Mouse (Mus musculus): ENCODE measurements around the gene Stk40. TPM values are rescaled to one million over a fixed set of nuclear protein-coding genes. Genes with fewer than 3 reads are reported as not detected.
"Not testable (repeated sequence)": the region's sequence is repeated elsewhere in the genome, so short reads cannot be mapped to it uniquely, and the experiment has no call there.

The Stk40 gene
- polyA plus RNA-seq (2012; rRNA removed): 31.3 and 34.3 TPM in 2 replicates

DNA sequence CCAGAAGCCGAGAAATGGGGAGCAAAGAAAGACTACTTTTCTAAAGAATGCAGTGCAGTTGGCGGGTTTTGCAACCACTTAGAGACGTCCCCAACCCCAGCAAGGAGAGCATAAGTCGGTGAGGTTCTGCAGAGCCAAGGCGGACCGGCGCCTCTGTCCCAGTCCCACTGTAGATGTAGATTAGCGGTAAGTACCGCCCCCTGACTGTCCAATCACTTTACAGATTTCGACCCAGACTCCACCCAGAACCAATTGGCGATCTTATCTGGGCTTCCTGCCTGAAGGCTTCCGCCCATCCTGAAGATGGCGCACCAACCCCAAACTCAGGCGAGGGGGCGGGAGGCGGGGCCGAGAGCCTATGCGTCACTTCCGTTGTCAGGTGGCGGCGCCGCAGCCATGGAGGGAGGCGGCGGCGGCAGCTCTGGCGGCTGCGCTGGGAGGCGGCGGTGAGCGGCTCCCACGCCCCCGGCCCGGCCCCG is at the start of gene Stk40:
TSS of gene Stk40 (plus strand) at position 368 of the 479 bp plus-strand sequence.
- DNase-seq (ENCODE audit: low read depth): peak; percentile 82

DNA sequence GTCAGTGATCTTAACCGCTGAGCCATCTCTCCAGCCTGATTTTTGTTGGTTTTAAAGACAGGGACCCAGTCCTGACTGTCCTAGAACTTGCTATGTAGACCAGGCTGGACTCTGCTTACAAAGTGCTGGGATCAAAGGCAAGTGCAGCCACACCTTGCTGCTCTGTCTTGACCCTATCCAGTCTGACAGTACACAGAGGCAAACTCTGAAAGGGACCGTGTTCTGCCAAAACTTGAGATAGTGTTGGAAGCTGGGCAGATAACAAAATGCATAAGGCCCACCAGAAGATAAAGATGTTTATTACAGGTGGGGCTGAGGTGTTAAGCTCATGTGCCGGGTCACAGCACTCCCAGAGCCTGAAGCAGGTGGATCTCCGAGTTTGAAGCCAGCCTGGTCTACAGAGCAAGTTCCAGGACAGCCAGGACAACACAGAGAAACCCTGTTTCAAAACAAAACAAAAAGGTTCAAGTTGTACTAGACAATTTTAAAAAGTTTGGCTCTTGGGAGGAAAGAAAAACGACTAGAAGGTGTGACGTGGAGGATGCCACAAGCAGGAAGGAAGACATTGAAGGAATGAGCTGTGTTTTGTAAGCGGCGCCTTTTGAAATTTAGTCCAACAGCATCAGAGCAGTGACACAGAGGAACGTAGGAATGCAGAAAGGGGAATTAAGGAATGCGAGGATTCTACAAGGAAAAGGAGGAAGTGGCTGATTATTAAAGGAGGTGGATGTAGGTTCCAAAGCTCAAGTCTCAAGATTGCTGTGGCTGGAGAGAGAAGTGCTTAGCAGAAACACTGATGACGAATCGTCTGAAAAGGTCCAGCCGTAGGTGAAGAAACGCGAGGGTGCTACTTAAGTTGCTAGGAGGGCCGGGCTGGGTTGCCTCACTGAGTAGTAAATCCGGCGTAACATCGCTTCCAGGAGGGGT is 46.3 kb upstream of the Stk40 start:
- no peak for DNase-seq (ENCODE audit: low read depth)

DNA sequence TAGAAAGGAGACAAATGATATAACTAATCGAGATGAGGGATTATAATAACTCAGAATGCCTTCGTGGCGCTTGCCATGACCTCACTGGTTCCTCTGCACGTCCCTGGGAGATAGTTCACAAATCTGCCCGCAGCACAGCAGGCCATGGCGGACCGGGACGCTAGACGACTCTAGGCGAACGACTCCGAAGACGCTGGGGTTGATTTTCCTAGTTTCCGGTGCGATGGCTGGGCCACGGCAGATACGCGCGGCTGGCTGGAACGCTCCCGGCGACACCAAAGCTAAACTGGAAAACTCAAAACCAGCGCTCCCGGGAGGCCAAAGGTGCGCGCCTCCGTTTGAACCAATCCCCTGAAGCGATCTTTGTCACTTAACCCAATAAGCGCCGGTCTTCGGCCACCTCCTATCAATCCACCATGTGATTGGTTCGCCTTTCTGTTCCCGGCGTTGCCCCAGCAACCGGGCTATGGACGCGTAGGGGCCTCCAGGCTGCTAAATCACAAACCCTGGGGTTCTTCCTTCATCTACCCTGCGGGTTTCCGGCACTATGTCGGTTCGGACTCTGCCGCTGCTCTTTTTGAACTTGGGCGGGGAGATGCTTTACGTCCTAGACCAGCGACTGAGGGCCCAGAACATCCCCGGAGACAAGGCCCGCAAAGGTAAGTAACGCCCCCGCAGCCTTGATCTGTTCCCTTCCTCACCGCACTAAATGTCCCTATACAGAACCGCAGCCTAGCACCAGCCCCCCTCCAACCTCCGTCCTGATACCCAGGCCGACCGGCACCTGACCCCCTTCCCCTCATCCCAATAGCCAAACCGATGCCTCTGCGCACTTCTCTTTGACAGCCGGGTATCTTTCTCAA is 45.4 kb upstream of the Stk40 start, which contains the start of gene Oscp1:
TSS of gene Oscp1 (plus strand) at position 432 of the 863 bp plus-strand sequence.
- DNase-seq (ENCODE audit: low read depth): no peak

DNA sequence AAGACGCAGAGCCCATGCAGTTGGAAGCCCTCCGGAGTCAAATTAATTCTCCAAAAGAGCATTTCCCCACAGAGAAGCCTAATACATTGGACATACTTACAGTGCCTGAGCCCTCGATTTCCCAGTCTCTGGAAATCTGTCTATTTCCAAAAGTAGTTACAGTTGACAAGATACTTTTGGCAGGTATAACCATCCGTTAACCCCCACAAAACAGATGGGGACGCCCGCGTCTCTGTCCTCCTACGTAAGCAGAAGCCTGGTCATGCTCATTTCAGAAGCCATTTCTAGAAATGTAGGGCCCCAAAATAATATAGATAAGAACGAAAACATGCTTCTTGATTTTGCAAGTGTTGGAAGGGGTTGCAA is 44.8 kb upstream of the Stk40 start:
- DNase-seq (ENCODE audit: low read depth): no peak

DNA sequence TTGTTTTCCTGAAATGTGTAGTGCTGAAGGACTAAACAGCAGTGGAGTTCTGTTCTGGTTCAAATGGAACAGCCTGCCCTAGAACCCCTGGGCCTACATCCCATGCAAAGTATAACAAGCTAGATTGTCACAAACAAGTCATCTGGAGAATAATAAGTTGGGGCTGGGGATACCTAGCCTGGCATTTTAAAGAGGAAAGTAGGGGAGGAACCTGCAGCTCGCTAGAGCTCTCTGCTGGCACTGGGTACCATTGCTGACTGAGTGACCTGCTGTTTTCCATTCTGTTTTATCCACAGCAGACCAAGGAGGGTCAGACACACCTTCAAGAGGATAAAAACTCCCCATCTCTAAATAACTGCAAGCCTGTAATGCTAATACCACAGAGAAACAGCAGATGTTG is 40.9 kb upstream of the Stk40 start:
- DNase-seq (ENCODE audit: low read depth): no peak

DNA sequence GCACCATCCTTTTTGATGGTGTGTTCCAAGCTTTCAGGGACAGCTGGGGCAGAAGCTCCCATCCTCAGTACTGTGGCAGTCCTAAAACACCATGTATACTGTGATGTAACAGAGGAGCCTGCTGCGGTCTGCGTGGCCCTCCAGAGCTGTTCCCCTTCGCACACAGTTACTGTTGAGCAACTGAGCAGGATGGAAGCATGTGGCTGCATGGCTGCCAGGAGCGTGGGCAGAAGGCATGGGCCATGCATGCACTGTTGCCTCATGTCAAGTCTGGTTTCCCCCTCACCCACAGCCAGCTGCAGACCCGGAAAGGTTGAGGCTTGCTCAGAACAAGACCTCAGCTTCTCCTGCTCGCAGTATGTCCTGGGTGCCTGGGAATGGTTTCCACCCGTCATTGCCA is 38.5 kb upstream of the Stk40 start:
- DNase-seq (ENCODE audit: low read depth): no peak

DNA sequence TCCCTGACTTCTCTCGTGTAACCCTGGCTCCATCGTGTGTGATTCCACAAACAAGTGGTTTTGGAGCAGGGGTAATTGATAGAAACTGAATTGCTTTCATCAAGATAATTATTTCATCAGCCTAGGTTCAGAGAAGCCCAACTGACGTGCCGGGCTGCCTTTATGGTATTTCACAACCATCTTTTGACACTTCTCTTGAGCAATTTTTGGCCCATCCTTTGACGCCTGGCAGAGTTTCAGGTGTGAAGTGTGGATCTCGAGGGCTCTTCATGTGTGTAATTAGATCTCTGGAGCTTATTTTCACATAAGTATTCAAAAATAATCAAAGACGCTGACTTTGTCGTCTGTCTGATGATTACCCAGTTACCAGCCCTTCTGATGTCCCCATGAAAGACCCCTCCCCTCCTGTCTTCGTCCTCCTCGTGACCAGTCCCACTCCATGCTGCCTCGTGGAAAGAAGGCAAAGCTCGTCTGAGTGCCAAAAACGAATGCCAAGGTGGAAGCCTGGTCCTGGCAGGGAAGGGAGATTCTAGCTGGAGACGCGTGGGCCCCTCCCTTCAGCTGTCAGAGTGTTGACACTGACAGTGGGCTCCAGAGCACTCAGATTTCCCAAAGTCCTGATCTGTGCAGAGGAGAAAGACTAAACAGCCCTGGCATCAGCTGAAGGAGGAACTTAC is 36.2 kb upstream of the Stk40 start:
- DNase-seq (ENCODE audit: low read depth): peak; percentile 93

DNA sequence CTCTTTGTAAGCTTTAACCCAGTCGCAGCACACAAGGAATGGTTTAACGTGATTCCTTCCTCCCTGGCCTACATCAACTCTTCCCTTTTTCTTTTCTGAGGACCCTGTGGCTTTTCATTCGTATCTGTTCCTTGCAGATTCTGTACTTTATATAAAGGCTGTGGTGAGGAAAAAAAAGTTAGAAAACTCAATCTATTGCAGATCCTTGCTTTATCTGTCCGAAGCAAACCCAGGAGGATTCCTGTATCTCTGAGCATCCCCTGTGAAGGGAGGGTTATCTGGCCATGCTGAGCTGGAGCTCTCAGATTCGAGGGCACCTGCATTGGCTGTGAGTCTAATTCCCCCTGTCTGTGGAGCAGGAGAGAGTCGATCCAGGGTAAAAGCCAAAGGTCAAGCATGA is 34.9 kb upstream of the Stk40 start:
- DNase-seq (ENCODE audit: low read depth): no peak

DNA sequence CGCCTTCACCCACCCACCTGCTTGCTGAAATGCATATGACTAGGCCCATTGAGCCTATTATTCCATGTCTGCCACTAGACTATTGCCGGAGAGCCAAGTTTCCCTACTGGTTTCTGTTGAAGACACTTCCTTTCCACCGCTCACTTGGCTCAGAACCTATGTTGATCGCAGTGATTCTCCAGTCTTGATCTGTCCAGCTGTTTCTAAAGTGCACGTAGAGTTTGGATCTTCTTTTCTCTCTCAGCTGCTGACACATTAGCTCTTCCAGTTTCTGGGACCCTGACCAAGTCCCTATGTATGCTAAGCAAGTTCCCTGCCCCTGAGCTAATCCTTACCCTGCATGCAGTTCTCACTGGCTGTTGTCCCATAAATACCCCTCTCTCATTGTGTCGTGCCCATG is 25.9 kb upstream of the Stk40 start:
- DNase-seq (ENCODE audit: low read depth): no peak

DNA sequence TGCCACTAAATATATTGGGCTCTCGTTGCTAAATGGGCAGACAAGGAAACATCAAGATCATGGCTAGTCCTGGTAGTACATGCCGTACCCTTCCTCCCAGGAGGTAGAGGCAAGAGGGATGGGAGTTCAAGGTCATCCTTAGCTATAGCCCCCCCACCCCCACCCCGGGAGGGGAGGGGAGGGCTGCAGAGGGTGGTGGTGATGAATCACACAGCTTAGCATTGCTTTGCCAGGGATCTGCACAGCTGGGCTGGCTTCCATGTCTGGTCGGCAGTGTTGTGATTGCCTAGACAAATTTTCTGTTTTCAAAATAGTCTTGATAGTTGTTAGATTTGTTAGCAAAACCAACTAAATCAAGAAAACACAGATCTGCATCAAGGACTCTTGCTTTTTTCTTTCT is 24.5 kb upstream of the Stk40 start:
- DNase-seq (ENCODE audit: low read depth): no peak

DNA sequence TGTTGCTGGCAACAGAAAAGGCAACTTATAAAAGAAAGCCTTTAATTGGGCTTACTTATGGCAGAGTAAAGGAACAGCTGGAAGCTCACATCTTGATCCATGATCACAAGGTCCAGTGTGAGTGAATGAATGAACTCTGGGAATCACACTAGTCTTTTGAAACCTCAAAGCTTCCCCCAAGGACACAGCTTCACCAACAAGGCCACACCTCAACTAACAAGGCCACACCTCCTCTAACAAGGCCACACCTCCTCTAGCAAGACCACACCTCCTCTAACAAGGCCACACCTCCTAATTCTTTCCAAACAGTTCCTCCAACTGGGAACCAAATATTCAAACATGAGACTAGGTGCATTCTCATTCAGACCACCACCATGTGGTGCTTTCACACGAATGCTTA is 22.2 kb upstream of the Stk40 start:
- DNase-seq (ENCODE audit: low read depth): no peak

DNA sequence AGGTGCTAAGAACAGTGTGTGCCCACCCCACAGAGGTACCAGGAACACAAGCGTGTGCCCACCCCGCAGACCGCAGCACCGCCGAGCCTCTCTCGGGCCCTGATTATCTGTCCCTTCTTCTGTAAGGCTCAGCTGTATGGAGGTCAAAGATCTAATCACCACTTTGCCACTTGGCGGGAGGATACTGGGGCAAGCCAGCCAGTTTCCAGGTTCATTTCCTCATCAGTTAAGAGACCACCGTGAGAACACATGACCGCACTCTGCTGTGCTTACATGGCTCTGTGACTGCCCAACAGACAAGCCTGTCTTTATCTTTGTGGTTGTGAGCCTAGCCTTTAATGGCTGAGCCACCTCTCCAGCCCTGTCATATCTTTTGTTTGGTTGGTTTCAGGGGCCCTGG is 20.7 kb upstream of the Stk40 start:
- DNase-seq (ENCODE audit: low read depth): no peak

DNA sequence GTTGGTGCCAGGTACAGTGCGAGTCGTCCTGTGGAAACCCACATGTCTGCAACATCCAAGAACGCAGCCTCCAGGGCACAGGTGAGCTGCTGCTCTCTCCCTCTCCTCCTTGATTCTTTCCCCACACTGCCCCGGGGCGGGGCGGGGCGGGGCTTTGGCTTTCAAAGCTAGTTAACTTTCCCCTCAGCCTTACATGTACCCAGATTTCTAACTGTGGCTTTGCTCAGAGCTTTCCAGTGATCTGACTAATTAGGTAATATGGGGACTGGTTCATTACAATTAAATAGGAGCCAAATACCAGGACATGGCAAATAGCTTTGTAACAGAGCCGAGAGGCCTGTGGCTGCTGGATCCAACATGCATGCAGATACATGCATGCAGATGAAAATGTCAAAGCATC is 19.4 kb upstream of the Stk40 start:
- DNase-seq (ENCODE audit: low read depth): peak; percentile 89

DNA sequence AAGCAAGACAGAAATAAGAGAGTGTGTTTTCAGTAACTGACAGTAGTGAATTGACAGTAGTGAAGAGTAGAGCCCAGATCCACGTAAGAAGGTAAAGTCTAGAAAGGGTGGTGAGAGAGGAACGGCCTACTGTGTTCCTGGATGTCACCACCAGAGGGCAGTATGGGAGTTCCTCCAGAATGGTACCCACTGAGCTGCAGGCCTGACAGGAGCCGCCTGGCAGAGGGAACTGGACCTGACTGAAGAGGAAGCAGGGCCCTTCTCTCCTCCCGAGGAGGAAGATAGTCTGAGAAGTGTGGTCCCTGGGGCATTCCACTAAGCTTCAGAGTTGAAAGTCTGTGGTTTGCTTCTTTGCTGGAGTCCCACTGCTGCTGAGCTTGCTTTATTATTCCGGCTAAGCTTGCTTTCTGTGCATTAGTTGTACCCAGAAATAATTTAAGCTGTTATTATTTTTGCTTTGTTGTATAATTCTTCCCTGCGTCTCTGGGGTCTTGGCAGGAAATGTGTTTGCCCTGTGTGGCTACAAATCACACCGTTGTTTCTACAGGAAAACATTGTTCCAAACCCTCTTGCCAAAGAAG is 17.7 kb upstream of the Stk40 start:
- no peak for DNase-seq (ENCODE audit: low read depth)

DNA sequence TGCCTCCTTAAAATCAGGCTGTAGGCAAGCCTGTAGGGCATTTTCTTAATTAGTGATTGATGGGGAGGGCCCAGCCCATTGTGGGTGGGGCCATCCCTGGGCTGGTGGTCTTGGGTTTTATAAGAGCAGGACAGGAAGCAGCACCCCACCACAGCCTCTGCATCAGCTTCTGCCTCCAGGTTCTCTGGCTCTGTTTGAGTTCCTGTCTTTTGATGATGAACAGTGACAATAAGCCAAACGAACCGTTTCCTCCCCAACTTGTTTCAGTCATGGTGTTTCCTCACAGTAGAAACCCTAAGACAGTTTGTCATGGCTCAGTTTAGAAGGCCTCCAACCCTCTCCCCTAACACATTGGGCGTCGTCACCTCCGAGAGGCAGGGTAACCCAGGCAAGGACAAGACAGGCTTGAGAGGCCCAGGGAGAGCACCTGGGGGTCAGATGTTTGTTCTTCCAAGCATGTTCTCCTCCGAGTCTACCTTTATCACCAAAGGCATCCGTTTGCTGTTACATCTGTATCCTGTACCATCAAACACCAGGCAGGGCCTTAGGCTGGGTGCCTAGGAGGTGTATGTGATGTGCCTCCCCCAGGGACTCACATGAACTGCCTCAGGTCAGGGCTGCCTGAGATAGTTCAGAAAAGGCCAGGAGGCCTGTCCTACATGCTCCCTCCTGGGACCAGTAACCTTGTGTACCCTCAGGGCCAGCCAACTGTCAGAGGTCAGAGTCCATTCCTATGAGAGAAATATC is 13.5 kb upstream of the Stk40 start:
- DNase-seq (ENCODE audit: low read depth): no peak

DNA sequence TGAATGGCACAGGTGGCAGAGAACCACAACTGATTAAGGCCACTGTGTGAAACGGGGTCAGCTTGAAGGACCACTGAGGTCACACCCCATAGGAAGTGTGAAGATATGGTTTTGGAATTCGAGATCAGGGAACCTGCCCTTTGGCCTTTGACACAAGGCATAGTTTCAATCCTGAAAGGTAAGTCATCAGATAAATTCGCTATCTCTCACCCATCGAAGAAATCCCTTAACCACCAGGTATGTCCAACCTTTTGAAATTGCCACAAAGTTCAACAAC is 13.0 kb upstream of the Stk40 start:
- no peak for DNase-seq (ENCODE audit: low read depth)

DNA sequence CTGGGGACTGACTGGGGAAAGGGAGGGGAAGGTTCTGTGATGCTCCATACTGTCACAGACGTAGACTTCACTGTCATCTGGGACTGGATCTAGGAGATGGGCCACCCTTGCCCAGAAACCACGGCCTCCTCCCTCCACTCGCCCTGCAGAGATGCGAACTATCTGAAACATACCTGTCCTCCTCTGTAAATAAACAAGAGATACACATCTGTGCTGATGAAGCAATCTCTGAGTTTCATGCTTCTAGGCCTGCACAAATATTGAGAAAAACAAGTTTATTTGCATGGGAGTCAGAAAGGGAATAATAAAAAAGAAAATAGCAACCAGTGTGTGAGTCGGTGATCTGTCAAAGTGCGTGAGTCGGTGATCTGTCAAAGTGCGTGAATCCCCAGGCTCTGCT is 11.9 kb upstream of the Stk40 start:
- no peak for DNase-seq (ENCODE audit: low read depth)

DNA sequence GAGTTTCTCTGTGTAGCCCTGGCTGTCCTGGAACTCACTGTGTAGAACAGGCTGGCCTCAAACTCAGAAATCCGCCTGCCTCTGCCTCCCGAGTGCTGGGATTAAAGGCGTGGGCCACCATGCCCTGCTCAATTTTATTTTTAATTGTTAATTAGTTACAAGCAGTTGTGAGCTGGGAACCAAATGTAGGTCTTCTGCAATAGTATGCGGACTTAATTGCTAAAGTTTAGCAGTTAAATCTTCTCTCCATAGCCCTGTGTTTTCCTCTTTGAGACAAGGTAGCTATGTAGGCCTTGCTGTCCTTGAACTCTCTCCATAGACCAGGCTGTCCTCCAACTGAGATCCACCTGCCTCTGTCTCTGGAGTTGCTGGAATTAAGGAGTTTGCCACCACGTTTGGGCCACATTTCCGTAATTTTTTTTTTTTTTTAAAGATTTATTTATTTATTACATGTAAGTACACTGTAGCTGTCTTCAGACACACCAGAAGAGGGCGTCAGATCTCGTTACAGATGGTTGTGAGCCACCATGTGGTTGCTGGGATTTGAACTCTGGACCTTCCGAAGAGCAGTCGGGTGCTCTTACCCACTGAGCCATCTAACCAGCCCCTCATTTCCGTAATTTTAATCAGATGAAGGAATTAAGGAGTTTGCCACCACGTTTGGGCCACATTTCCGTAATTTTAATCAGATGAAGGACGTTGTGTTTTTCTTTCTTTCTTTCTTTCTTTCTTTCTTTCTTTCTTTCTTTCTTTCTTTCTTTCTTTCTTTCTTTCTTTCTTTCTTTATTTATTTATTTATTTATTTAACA is 7.9 kb upstream of the Stk40 start:
- not testable (repeated sequence) for DNase-seq (ENCODE audit: low read depth)

DNA sequence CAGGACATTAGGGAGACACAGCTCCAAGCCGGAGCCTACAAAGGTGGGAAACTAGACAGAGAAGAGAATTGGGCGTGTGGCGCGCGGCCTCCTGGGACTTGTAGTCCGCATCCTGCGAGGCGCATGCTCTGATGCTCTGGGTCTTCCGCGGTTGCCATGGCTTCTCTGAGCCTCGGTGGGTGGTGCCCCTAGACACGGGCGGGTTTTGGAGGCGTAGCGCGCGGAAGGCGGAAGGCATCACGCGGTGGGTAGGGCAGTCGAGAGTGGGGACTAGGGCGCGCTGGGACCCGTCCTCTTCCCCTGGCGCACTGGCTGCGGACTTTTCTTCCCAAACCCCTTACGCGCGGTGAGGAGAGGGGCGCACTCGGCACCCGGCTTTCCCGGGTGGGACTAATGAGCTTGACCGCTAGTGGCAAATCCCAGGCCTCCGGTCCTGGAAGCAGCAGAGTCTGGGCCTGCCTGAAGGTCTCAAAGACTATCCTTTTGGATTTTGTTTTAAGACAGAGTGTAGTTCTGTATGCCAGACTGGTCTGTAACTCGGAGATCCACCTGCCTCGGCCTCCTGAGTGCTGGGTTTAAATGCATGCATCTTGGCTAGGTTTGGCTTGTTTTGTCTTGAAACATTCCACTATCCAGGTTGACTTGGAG is 7.2 kb upstream of the Stk40 start, which contains the start of gene Lsm10:
TSS of gene Lsm10 (plus strand) at position 160 of the 648 bp plus-strand sequence.
- no peak for DNase-seq (ENCODE audit: low read depth)
